Mouse (Mus musculus) ZHBTc4 (cell line): ENCODE measurements around the gene Aoah.

Source experiments
- DNase-seq: peaks from one replicate; pipeline ENCODE4 v3.0.0-alpha.2; 2011; ENCODE audit warnings: low read depth, low spot score

Aoah gene

GRCm38 (mm10) chr13:20793901-20794300 is at the start of gene Aoah:
Gene Aoah, plus strand, starts transcription at chr13:20794113.
- no peak for DNase-seq

GRCm38 (mm10) chr13:20754843-20755242 is 39.1 kb upstream of the Aoah start:
- DNase-seq, result no peak

GRCm38 (mm10) chr13:20783648-20784047 is 10.3 kb upstream of the Aoah start:
- DNase-seq, result no peak

GRCm38 (mm10) chr13:20784060-20784459 is 9.9 kb upstream of the Aoah start:
- DNase-seq, result no peak

GRCm38 (mm10) chr13:20785960-20786359 is 8.0 kb upstream of the Aoah start:
- no peak for DNase-seq

- no peak for DNase-seq
Measured at GRCm38 (mm10) chr13:20786825-20787245, 7.1 kb upstream of the Aoah start.

GRCm38 (mm10) chr13:20787952-20788351 is 6.0 kb upstream of the Aoah start:
- no peak for DNase-seq

- no peak for DNase-seq
Measured at GRCm38 (mm10) chr13:20796651-20797050, 2.7 kb downstream of the Aoah start.

- no peak for DNase-seq
Measured at GRCm38 (mm10) chr13:20798536-20798935, 4.6 kb downstream of the Aoah start.

- no peak for DNase-seq
Measured at GRCm38 (mm10) chr13:20799772-20800171, 5.9 kb downstream of the Aoah start.

GRCm38 (mm10) chr13:20800569-20800968 is 6.7 kb downstream of the Aoah start:
- no peak for DNase-seq

GRCm38 (mm10) chr13:20811782-20812406 is 18.0 kb downstream of the Aoah start:
- no peak for DNase-seq

- no peak for DNase-seq
Measured at GRCm38 (mm10) chr13:20816385-20816784, 22.5 kb downstream of the Aoah start.

GRCm38 (mm10) chr13:20820712-20821328 is 26.9 kb downstream of the Aoah start:
- no peak for DNase-seq

- DNase-seq, result no peak
Measured at GRCm38 (mm10) chr13:20828728-20829127, 34.8 kb downstream of the Aoah start.

- no peak for DNase-seq
Measured at GRCm38 (mm10) chr13:20829181-20829900, 35.4 kb downstream of the Aoah start.

- DNase-seq, result no peak
Measured at GRCm38 (mm10) chr13:20855893-20856292, 62.0 kb downstream of the Aoah start.

GRCm38 (mm10) chr13:20899372-20899771 is 105.5 kb downstream of the Aoah start:
- no peak for DNase-seq

- no peak for DNase-seq
Measured at GRCm38 (mm10) chr13:20900396-20900971, 106.6 kb downstream of the Aoah start.

GRCm38 (mm10) chr13:20900972-20901457 is 107.1 kb downstream of the Aoah start:
- DNase-seq, result no peak

GRCm38 (mm10) chr13:20901634-20902135 is 107.8 kb downstream of the Aoah start:
- DNase-seq, result no peak

GRCm38 (mm10) chr13:20904118-20904517 is 110.2 kb downstream of the Aoah start:
- DNase-seq, result peak; percentile 73
